Mouse (Mus musculus): ENCODE measurements around the gene Eif4ebp2. TPM values are rescaled to one million over a fixed set of nuclear protein-coding genes. Genes with fewer than 3 reads are reported as not detected.
A peak's percentile ranks its signal among the peaks of the same experiment; 100 is the strongest.

The Eif4ebp2 gene
- polyA plus RNA-seq, 1 experiment from 2014 or later, result 74.4 TPM

GRCm38 (mm10) chr10:61427951-61428350, 24.5 kb downstream of the Eif4ebp2 start:
- Histone ChIP-seq H3K4me3 (replicated peaks) (no peak overlapping the region), H3K9ac (no peak overlapping the region), H3K9me3 (no peaks in the 10 kb centered on the region), H3K4me2 (replicated peaks) (no peak overlapping the region), H3K36me3 (peaks cover 24% of the 10 kb centered on the region), H3K27me3 (replicated peaks) (no peaks in the 10 kb centered on the region), H3K27ac (no peak overlapping the region), H3K4me1 (replicated peaks) (peaks cover 7% of the 10 kb centered on the region; the same call in 1 of the 2 replicates)
- no peak for ATAC-seq
- 85% methylated on average over 6 of the region's 6 CpGs for WGBS

GRCm38 (mm10) chr10:61426251-61426757, 26.2 kb downstream of the Eif4ebp2 start:
- 43% methylated on average over 2 of the region's 2 CpGs for WGBS
- no peak overlapping the region for H3K27ac ChIP-seq
- peaks cover 7% of the 10 kb centered on the region; the same call in 1 of the 2 replicates for H3K4me1 ChIP-seq (replicated peaks)
- H3K9ac ChIP-seq, result no peak overlapping the region
- no peak overlapping the region for H3K4me2 ChIP-seq (replicated peaks)
- H3K4me3 ChIP-seq (replicated peaks), result no peak overlapping the region
- ATAC-seq, result no peak
- 0 out of 2 replicates have a peak, but pooled peaks cover 19% of the 10 kb centered on the region for H3K36me3 ChIP-seq
- no peaks in the 10 kb centered on the region for H3K27me3 ChIP-seq (replicated peaks)
- H3K9me3 ChIP-seq, result no peaks in the 10 kb centered on the region

- H3K4me3 ChIP-seq (replicated peaks), result no peak overlapping the region
- 0 out of 2 replicates have a peak, but pooled peaks cover 9% of the 10 kb centered on the region for H3K36me3 ChIP-seq
- H3K27ac ChIP-seq, result no peak overlapping the region
- H3K9me3 ChIP-seq, result no peaks in the 10 kb centered on the region
- H3K4me1 ChIP-seq (replicated peaks), result peaks cover 7% of the 10 kb centered on the region; the same call in 1 of the 2 replicates
- peaks cover 5% of the 10 kb centered on the region for H3K27me3 ChIP-seq (replicated peaks)
- no peak overlapping the region for H3K9ac ChIP-seq
- H3K4me2 ChIP-seq (replicated peaks), result no peak overlapping the region
- 67% methylated on average over 2 of the region's 2 CpGs for WGBS
- ATAC-seq, result no peak
Observed at GRCm38 (mm10) chr10:61425047-61425446, 27.4 kb downstream of the Eif4ebp2 start.

GRCm38 (mm10) chr10:61424500-61424899, 28.0 kb downstream of the Eif4ebp2 start:
- Histone ChIP-seq H3K9ac (no peak overlapping the region), H3K4me2 (replicated peaks) (no peak overlapping the region), H3K36me3 (0 out of 2 replicates have a peak, but pooled peaks cover 4% of the 10 kb centered on the region), H3K9me3 (no peaks in the 10 kb centered on the region), H3K27me3 (replicated peaks) (peaks cover 11% of the 10 kb centered on the region), H3K27ac (no peak overlapping the region), H3K4me3 (replicated peaks) (no peak overlapping the region), H3K4me1 (replicated peaks) (peaks cover 7% of the 10 kb centered on the region; the same call in 1 of the 2 replicates)
- WGBS, result 23% methylated on average over 7 of the region's 7 CpGs
- ATAC-seq, result no peak

GRCm38 (mm10) chr10:61423289-61423688, 29.2 kb downstream of the Eif4ebp2 start:
- Histone ChIP-seq H3K4me1 (replicated peaks) (peaks cover 14% of the 10 kb centered on the region), H3K4me2 (replicated peaks) (no peak overlapping the region), H3K4me3 (replicated peaks) (no peak overlapping the region), H3K27me3 (replicated peaks) (peaks cover 23% of the 10 kb centered on the region), H3K9me3 (no peaks in the 10 kb centered on the region), H3K36me3 (no peaks in the 10 kb centered on the region), H3K27ac (no peak overlapping the region), H3K9ac (no peak overlapping the region)
- 70% methylated on average over 10 of the region's 10 CpGs for WGBS
- peak; percentile 23; the same call in 1 of the 2 replicates for ATAC-seq

GRCm38 (mm10) chr10:61422861-61423260, 29.6 kb downstream of the Eif4ebp2 start:
- Histone ChIP-seq H3K4me1 (replicated peaks) (peaks cover 18% of the 10 kb centered on the region), H3K27ac (no peak overlapping the region), H3K9ac (no peak overlapping the region), H3K36me3 (no peaks in the 10 kb centered on the region), H3K4me2 (replicated peaks) (no peak overlapping the region), H3K4me3 (replicated peaks) (no peak overlapping the region), H3K27me3 (replicated peaks) (peaks cover 27% of the 10 kb centered on the region), H3K9me3 (no peaks in the 10 kb centered on the region)
- WGBS, result 75% methylated on average over 12 of the region's 12 CpGs
- no peak for ATAC-seq

- WGBS, result 63% methylated on average over 4 of the region's 4 CpGs
- Histone ChIP-seq H3K4me2 (replicated peaks) (no peak overlapping the region), H3K4me1 (replicated peaks) (peaks cover 18% of the 10 kb centered on the region), H3K4me3 (replicated peaks) (no peak overlapping the region), H3K27me3 (replicated peaks) (peaks cover 42% of the 10 kb centered on the region), H3K36me3 (no peaks in the 10 kb centered on the region), H3K9me3 (no peaks in the 10 kb centered on the region), H3K9ac (no peak overlapping the region), H3K27ac (no peak overlapping the region)
- ATAC-seq, result no peak
Observed at GRCm38 (mm10) chr10:61420011-61420410, 32.5 kb downstream of the Eif4ebp2 start.

GRCm38 (mm10) chr10:61419146-61419545, 33.3 kb downstream of the Eif4ebp2 start:
- Histone ChIP-seq H3K9ac (no peak overlapping the region), H3K36me3 (no peaks in the 10 kb centered on the region), H3K27ac (no peak overlapping the region), H3K4me1 (replicated peaks) (peaks cover 13% of the 10 kb centered on the region), H3K4me3 (replicated peaks) (no peak overlapping the region), H3K9me3 (no peaks in the 10 kb centered on the region), H3K27me3 (replicated peaks) (peaks cover 42% of the 10 kb centered on the region), H3K4me2 (replicated peaks) (0 out of 2 replicates have a peak overlapping the region, but pooled peaks have one; percentile 89)
- ATAC-seq, result no peak
- WGBS, result 11% methylated on average over 24 of the region's 24 CpGs

- Histone ChIP-seq H3K27me3 (replicated peaks) (peaks cover 42% of the 10 kb centered on the region), H3K4me1 (replicated peaks) (peaks cover 14% of the 10 kb centered on the region), H3K36me3 (no peaks in the 10 kb centered on the region), H3K27ac (no peak overlapping the region), H3K4me2 (replicated peaks) (peak overlapping the region; percentile 89), H3K9ac (peak overlapping the region; percentile 41), H3K4me3 (replicated peaks) (peak overlapping the region; percentile 41), H3K9me3 (no peaks in the 10 kb centered on the region)
- peak; percentile 45; the same call in 1 of the 2 replicates for ATAC-seq
- 1% methylated on average over 50 of the region's 50 CpGs for WGBS
Observed at GRCm38 (mm10) chr10:61418131-61418900, 34.1 kb downstream of the Eif4ebp2 start.

GRCm38 (mm10) chr10:61417672-61418071, 34.8 kb downstream of the Eif4ebp2 start, which contains the start of gene Nodal:
Nodal (plus strand) TSS chr10:61417972.
- no peaks in the 10 kb centered on the region for H3K9me3 ChIP-seq
- ATAC-seq, result 0 out of 2 replicates have a peak, but pooled peaks have one; percentile 6
- peak within 1 kb of the TSS; percentile 89 for H3K4me2 ChIP-seq (replicated peaks)
- H3K9ac ChIP-seq, result peak within 1 kb of the TSS; percentile 41
- H3K36me3 ChIP-seq, result no peaks in the 10 kb centered on the region
- peaks cover 16% of the 10 kb centered on the region for H3K4me1 ChIP-seq (replicated peaks)
- WGBS, result 26% methylated on average over 10 of the region's 10 CpGs
- H3K27ac ChIP-seq, result no peak within 1 kb of the TSS
- peaks cover 42% of the 10 kb centered on the region for H3K27me3 ChIP-seq (replicated peaks)
- peak within 1 kb of the TSS; percentile 41 for H3K4me3 ChIP-seq (replicated peaks)

GRCm38 (mm10) chr10:61417046-61417445, 35.4 kb downstream of the Eif4ebp2 start:
- 57% methylated on average over 2 of the region's 2 CpGs for WGBS
- H3K4me3 ChIP-seq (replicated peaks), result no peak overlapping the region
- peaks cover 16% of the 10 kb centered on the region for H3K4me1 ChIP-seq (replicated peaks)
- no peak overlapping the region for H3K27ac ChIP-seq
- H3K9ac ChIP-seq, result no peak overlapping the region
- H3K4me2 ChIP-seq (replicated peaks), result no peak overlapping the region
- peaks cover 42% of the 10 kb centered on the region for H3K27me3 ChIP-seq (replicated peaks)
- no peaks in the 10 kb centered on the region for H3K36me3 ChIP-seq
- no peak for ATAC-seq
- no peaks in the 10 kb centered on the region for H3K9me3 ChIP-seq

GRCm38 (mm10) chr10:61416561-61416960, 35.9 kb downstream of the Eif4ebp2 start:
- ATAC-seq, result no peak
- H3K9ac ChIP-seq, result no peak overlapping the region
- no peaks in the 10 kb centered on the region for H3K36me3 ChIP-seq
- WGBS, result 50% methylated on average over 7 of the region's 7 CpGs
- H3K9me3 ChIP-seq, result no peaks in the 10 kb centered on the region
- peaks cover 16% of the 10 kb centered on the region for H3K4me1 ChIP-seq (replicated peaks)
- H3K27ac ChIP-seq, result no peak overlapping the region
- H3K4me2 ChIP-seq (replicated peaks), result no peak overlapping the region
- H3K4me3 ChIP-seq (replicated peaks), result no peak overlapping the region
- H3K27me3 ChIP-seq (replicated peaks), result peaks cover 42% of the 10 kb centered on the region

Data from intestine, embryonic 15.5 days (tissue).